Mouse (Mus musculus) layer of hippocampus, adult 9-10 months (tissue): Measurements from ENCODE around the gene Rtp2.

ENCODE experiments used
- DNase-seq: peaks from one replicate; pipeline ENCODE4 v3.0.0; 2022; ENCODE audit warnings: low spot score

Gene Rtp2

GRCm38 (mm10) chr16:23890151-23890550 is 42.0 kb downstream of the Rtp2 start:
- DNase-seq = no peak

GRCm38 (mm10) chr16:23887910-23888579 is 44.1 kb downstream of the Rtp2 start:
- DNase-seq = no peak

DNA sequence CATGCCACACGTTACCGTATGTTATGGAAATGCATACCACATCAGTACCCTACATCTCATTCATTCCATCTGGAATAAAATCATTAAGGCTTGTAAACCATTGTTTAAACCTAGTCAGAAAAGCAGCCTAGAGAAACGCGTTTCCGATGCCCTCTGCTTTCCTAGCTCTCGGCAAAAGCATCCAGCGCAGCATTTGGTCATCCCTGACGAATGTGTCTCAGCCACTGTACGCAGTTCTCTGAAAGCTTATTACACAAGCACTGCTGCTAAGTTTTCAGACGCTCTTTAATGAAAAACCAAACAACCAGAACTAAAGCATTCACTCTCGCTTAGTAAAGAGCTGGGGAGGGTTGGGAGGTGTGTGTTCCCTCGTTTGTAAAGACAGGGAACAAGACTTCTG is 47.1 kb downstream of the Rtp2 start:
- DNase-seq = no peak
